Mouse (Mus musculus) C2C12 (cell line): ENCODE results near the gene Klhl26. TPM values are rescaled to one million over a fixed set of nuclear protein-coding genes. Genes with fewer than 3 reads are reported as not detected.

ENCODE experiments used
- H3K27me3 ChIP-seq: one replicate; pipeline ENCODE4 v1.6.1; 2011; ENCODE audit not compliant: control insufficient read depth, insufficient read depth, insufficient read length
- H3K36me3 ChIP-seq: one replicate; pipeline ENCODE4 v1.6.1; 2011; ENCODE audit not compliant: control insufficient read depth, insufficient read depth
- H3K4me3 ChIP-seq: one replicate; pipeline ENCODE4 v1.5.1; 2011; ENCODE audit warnings: mild to moderate bottlenecking, control low read depth; ENCODE audit not compliant: poor library complexity, insufficient read depth, severe bottlenecking
- H3K79me2 ChIP-seq: one replicate; pipeline ENCODE4 v1.6.1; 2011; ENCODE audit not compliant: control insufficient read depth, insufficient read depth
- H3K79me3 ChIP-seq: one replicate; pipeline ENCODE4 v1.6.1; 2011; ENCODE audit warnings: low read depth, control low read depth
- H3ac ChIP-seq: one replicate; pipeline ENCODE3; 2011; ENCODE audit warnings: low read depth; ENCODE audit not compliant: control insufficient read depth, insufficient read length
- CEBPB ChIP-seq: IDR thresholded peaks from one replicate; pipeline ENCODE4 v1.6.1; 2011; ENCODE audit warnings: low read depth, mild to moderate bottlenecking, control low read depth, moderate library complexity
- CTCF ChIP-seq: IDR thresholded peaks from one replicate; pipeline ENCODE4 v1.5.1; 2011; ENCODE audit not compliant: control insufficient read depth, insufficient read depth, insufficient read length
- FOSL1 ChIP-seq: IDR thresholded peaks from one replicate; pipeline ENCODE4 v1.8.0; 2011; ENCODE audit warnings: mild to moderate bottlenecking, low read length; ENCODE audit not compliant: poor library complexity, insufficient read depth, severe bottlenecking
- MAX ChIP-seq: IDR thresholded peaks from one replicate; pipeline ENCODE4 v1.6.1; 2011; ENCODE audit warnings: mild to moderate bottlenecking, control low read depth
- MYOD1 ChIP-seq: IDR thresholded peaks from one replicate; pipeline ENCODE4 v1.6.1; 2011; ENCODE audit warnings: low read depth; ENCODE audit not compliant: control insufficient read depth, insufficient read length
- MYOG ChIP-seq: IDR thresholded peaks from one replicate; pipeline ENCODE4 v1.6.1; 2011; ENCODE audit not compliant: control insufficient read depth, insufficient read length; ENCODE audit errors: extremely low read depth
- USF1 ChIP-seq: IDR thresholded peaks from one replicate; pipeline ENCODE4 v1.6.1; 2011; ENCODE audit warnings: low read depth, mild to moderate bottlenecking, control low read depth, moderate library complexity
- polyA plus RNA-seq: library from polyadenylated mRNA; unstranded; fragments of >200 nt; fragmentation: generic; extraction: Trizol; gene quantifications from one replicate; pipeline ENCODE4 v1.2.1, GENCODE M21; 2012; ENCODE audit warnings: missing spikeins

Klhl26 gene
- polyA plus RNA-seq, 1 experiment, result 34.4 TPM

DNA sequence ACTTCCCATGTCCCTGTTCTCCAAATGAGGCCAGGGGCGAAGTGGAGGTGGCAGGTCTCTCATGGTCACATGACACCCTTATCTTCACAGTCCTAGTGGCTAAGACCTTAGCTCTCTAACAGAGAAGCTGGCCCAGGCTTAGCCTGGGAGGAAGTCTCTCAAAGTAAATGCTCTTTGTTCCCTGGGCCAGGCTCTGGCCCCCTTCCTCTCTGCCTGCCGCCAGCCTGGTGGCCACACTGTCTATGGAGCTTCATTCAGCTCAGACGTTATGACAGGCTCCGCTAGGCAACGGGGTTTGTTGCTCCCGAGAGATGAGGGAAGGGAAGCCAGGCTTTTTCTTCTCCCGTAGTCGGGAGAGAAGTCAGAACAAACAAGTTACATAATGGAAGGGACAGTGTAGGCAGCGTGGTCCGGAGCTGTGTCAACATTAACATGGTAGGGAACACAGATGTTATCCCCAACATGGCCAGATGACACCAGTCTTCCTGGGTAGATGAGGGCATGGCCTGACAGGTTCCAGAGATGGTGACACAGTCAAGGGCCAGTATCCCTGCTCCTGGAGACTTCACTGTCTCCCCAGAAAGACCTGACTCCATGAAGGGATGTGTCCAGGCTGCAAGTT lies 7.4 kb downstream of the Klhl26 start:
- no peak overlapping the region for H3ac ChIP-seq
- H3K79me2 ChIP-seq, result peaks cover 96% of the 10 kb centered on the region
- TF ChIP-seq CTCF (no peak), USF1 (peak; percentile 17)
- no peaks in the 10 kb centered on the region for H3K27me3 ChIP-seq
- no peak overlapping the region for H3K4me3 ChIP-seq
- peaks cover 21% of the 10 kb centered on the region for H3K36me3 ChIP-seq
- peaks cover 67% of the 10 kb centered on the region for H3K79me3 ChIP-seq

DNA sequence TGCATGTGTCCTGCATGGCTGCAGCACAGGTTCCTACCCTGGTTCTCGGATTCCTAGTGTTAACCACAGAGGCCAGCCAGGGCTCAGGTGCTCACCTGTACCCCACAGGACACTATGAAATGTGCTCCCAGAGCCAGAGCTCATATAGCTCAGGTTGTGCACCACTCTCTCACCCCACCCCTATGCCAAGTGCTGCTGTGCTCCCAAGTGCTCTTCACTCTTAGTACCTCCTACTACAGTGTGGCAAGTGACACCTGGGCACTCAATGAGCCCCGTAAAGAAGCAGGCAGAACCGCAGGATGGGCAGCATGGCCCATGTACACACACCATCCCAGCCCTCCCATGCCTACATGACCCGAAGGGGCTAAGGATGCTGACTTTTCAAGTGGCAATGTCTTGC lies 8.0 kb downstream of the Klhl26 start:
- Histone ChIP-seq H3K4me3 (no peak overlapping the region), H3ac (no peak overlapping the region), H3K36me3 (peaks cover 24% of the 10 kb centered on the region), H3K27me3 (no peaks in the 10 kb centered on the region), H3K79me2 (peaks cover 97% of the 10 kb centered on the region), H3K79me3 (peaks cover 66% of the 10 kb centered on the region)
- TF ChIP-seq CTCF, result no peak
- no peak for TF ChIP-seq MYOG
- TF ChIP-seq USF1, result no peak
- no peak for TF ChIP-seq CEBPB
- TF ChIP-seq FOSL1, result no peak
- TF ChIP-seq MAX, result no peak
- no peak for TF ChIP-seq MYOD1

DNA sequence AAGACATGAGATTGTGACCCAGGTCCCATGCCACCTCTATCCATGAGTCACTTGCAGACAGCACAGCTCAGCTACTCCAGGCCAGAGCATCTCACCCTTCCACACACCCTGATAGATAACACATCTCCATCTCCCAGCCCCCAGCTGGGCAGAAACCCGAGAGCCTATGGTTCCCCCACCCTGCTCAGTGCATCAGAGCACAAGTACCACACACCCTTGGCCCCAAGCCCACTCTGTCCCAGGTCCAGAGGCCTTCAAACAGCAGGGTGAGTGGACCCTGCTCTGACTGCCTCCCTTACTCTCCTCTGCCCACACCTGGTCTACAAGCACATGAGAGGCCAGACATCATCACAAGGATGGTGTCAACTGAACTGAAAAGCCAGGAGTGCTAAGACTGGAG lies 8.9 kb downstream of the Klhl26 start:
- Histone ChIP-seq H3K27me3 (no peaks in the 10 kb centered on the region), H3K36me3 (peaks cover 25% of the 10 kb centered on the region), H3K79me2 (peaks cover 97% of the 10 kb centered on the region), H3K4me3 (no peak overlapping the region), H3ac (no peak overlapping the region), H3K79me3 (peaks cover 58% of the 10 kb centered on the region)
- TF ChIP-seq CTCF, result no peak
- TF ChIP-seq MAX, result no peak
- TF ChIP-seq MYOG, result no peak
- TF ChIP-seq USF1, result no peak
- TF ChIP-seq MYOD1, result no peak
- no peak for TF ChIP-seq CEBPB
- no peak for TF ChIP-seq FOSL1

- Histone ChIP-seq H3K79me2 (peaks cover 92% of the 10 kb centered on the region), H3K79me3 (peaks cover 52% of the 10 kb centered on the region), H3K27me3 (no peaks in the 10 kb centered on the region), H3K4me3 (no peak overlapping the region), H3K36me3 (peaks cover 20% of the 10 kb centered on the region), H3ac (no peak overlapping the region)
- TF ChIP-seq USF1 (no peak), MYOD1 (peak; percentile 74), FOSL1 (no peak)
Observed at GRCm38 (mm10) chr8:70467229-70467725, 9.5 kb downstream of the Klhl26 start.

DNA sequence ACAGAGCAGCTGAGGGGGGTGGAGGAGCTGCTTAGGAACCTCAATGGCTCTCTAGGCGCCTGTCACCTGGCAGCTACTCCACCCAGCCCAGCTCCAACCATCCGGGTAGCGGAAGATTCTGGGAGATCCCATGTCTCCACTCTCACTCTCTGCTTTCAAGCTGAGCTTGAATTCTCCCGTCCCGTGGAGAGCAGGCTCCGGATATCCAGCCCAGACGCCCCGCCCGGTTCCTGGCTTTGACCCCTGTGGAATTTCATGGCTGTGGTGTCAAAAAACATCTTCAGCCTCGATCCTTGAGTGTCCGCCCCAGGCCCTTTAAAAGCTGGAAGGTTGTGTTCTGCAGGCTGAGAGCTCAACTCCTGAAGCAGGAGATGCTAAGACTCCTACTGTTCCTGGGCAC lies 10.0 kb downstream of the Klhl26 start:
- Histone ChIP-seq H3K79me2 (peaks cover 87% of the 10 kb centered on the region), H3K36me3 (peaks cover 19% of the 10 kb centered on the region), H3K79me3 (peaks cover 47% of the 10 kb centered on the region), H3K4me3 (no peak overlapping the region), H3K27me3 (no peaks in the 10 kb centered on the region), H3ac (peak overlapping the region; percentile 14)
- no peak for TF ChIP-seq MYOD1
- TF ChIP-seq FOSL1, result no peak
- no peak for TF ChIP-seq MAX
- TF ChIP-seq USF1, result no peak
- no peak for TF ChIP-seq MYOG
- no peak for TF ChIP-seq CTCF
- no peak for TF ChIP-seq CEBPB

GRCm38 (mm10) chr8:70466305-70466704 lies 10.5 kb downstream of the Klhl26 start:
- peak overlapping the region; percentile 14 for H3ac ChIP-seq
- H3K27me3 ChIP-seq, result no peaks in the 10 kb centered on the region
- H3K79me3 ChIP-seq, result peaks cover 43% of the 10 kb centered on the region
- H3K4me3 ChIP-seq, result no peak overlapping the region
- H3K36me3 ChIP-seq, result peaks cover 18% of the 10 kb centered on the region
- TF ChIP-seq USF1 (no peak), FOSL1 (no peak), MYOG (no peak)
- H3K79me2 ChIP-seq, result peaks cover 83% of the 10 kb centered on the region
